Mouse (Mus musculus) heart, postnatal 0 days (tissue): ENCODE results near the gene Zfr2. TPM values are rescaled to one million over a fixed set of nuclear protein-coding genes. Genes with fewer than 3 reads are reported as not detected.
"Not testable (repeated sequence)": the region's sequence is repeated elsewhere in the genome, so short reads cannot be mapped to it uniquely, and the experiment has no call there.

Experiments used
- ATAC-seq: fragments of 200-750 bp; cut with Nextera tagmentation; 2 replicates; pipeline ENCODE4 v1.8.0; 2017; ENCODE audit warnings: low read depth, moderate number of reproducible peaks, moderate library complexity; ENCODE audit not compliant: insufficient read depth
- DNase-seq: peaks from one replicate; pipeline ENCODE4 v3.0.0-alpha.2; 2016; ENCODE audit warnings: low spot score
- H3K27ac ChIP-seq: fragments of 300-500 bp; sonication (generic); 2 replicates; pipeline ENCODE4 v1.5.1; 2014; ENCODE audit warnings: low read depth, mild to moderate bottlenecking
- H3K27me3 ChIP-seq: fragments of 300-500 bp; sonication (generic); 2 replicates; pipeline ENCODE4 v1.6.1; 2014; ENCODE audit warnings: low read length, mixed read lengths; ENCODE audit not compliant: control insufficient read depth, insufficient read depth
- H3K36me3 ChIP-seq: fragments of 300-500 bp; sonication (generic); replicated peaks from 2 replicates; pipeline ENCODE4 v1.6.1; 2014; ENCODE audit warnings: low read length, mixed read lengths; ENCODE audit not compliant: control insufficient read depth, insufficient read depth
- H3K4me1 ChIP-seq: fragments of 300-500 bp; sonication (generic); 2 replicates; pipeline ENCODE4 v1.6.1; 2014; ENCODE audit warnings: antibody characterized with exemption; ENCODE audit not compliant: control insufficient read depth, insufficient read depth
- H3K4me2 ChIP-seq: fragments of 300-500 bp; sonication (generic); 2 replicates; pipeline ENCODE4 v1.6.1; 2014; ENCODE audit warnings: low read depth, mild to moderate bottlenecking, low read length, moderate library complexity
- H3K4me3 ChIP-seq: fragments of 300-500 bp; sonication (generic); 2 replicates; pipeline ENCODE4 v1.5.1; 2014; ENCODE audit warnings: low read depth, low read length
- H3K9ac ChIP-seq: fragments of 300-500 bp; sonication (generic); replicated peaks from 2 replicates; pipeline ENCODE4 v1.6.1; 2014; ENCODE audit warnings: low read depth, low read length, mixed read lengths
- H3K9me3 ChIP-seq: fragments of 300-500 bp; sonication (generic); replicated peaks from 2 replicates; pipeline ENCODE4 v1.6.1; 2016; ENCODE audit warnings: low read length; ENCODE audit not compliant: control insufficient read depth
- CTCF ChIP-seq: IDR thresholded peaks from 2 replicates; pipeline ENCODE4 v1.5.1; 2016; ENCODE audit warnings: antibody characterized with exemption, control low read depth, low read depth
- EP300 ChIP-seq: IDR thresholded peaks from 2 replicates; pipeline ENCODE4 v1.6.1; 2016; ENCODE audit warnings: antibody characterized with exemption, low read depth
- WGBS: fragments of 180-500 bp; shearing (Covaris S2); extraction: QIAGEN DNeasy Blood & Tissue Kit; methylation state at CpG from one replicate; pipeline ENCODE4 v1.1.7; 2014; 5-methylcytosine and 5-hydroxymethylcytosine counted together
- polyA plus RNA-seq: library from polyadenylated mRNA; unstranded; fragments of >200 nt; fragmentation: Nextera tagmentation; extraction: Ambion mirVana; gene quantifications from 2 replicates; pipeline ENCODE4 v1.2.1, GENCODE M21; 2015
- total RNA-seq: library from RNA; depleted of rRNA; stranded (reverse); fragments of >200 nt; gene quantifications from 2 replicates; pipeline ENCODE4 v1.2.3, GENCODE M21; 2014; ENCODE audit warnings: low replicate concordance

Zfr2 gene
- total and polyA plus RNA-seq, 2 experiments from 2014 or later = 2.2 to 10.2 TPM

- Histone ChIP-seq H3K27me3 (0 out of 2 replicates have a peak, but pooled peaks cover 3% of the 10 kb centered on the region), H3K27ac (peak overlapping the region; percentile 98), H3K4me2 (no peak overlapping the region), H3K9me3 (no peaks in the 10 kb centered on the region), H3K36me3 (no peaks in the 10 kb centered on the region), H3K4me1 (peaks cover 26% of the 10 kb centered on the region), H3K9ac (no peak overlapping the region), H3K4me3 (no peak overlapping the region)
- no peak for TF ChIP-seq EP300
- no peak for TF ChIP-seq CTCF
- ATAC-seq = no peak
- DNase-seq = peak; percentile 4
- 48% methylated on average over 4 of the region's 4 CpGs for WGBS
Observed at GRCm38 (mm10) chr10:81204137-81204536, 28.8 kb upstream of the Zfr2 start.

DNA sequence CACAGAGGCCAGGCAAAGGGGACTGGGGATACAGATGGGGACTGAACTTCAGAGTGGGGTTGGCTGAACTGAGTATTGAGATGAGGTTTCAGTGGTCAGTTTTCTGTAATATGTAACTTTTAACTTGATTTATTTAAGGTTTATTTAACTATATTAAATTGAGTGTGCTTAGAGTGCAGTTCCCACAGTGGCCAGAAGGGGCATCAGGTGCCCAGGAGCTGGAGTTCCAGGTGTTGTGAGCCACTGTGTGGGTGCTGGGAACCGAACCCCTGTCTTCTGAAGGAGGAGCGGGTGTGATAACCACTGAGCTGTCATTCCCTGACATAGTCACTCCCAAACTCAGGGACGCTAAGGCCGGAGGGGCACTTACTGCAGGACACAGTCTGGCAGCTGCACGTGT, 22.8 kb upstream of the Zfr2 start:
- H3K27me3 ChIP-seq = 0 out of 2 replicates have a peak, but pooled peaks cover 3% of the 10 kb centered on the region
- DNase-seq = no peak
- no peaks in the 10 kb centered on the region for H3K9me3 ChIP-seq
- H3K27ac ChIP-seq = no peak overlapping the region
- H3K4me1 ChIP-seq = no peaks in the 10 kb centered on the region
- peak; percentile 40 for TF ChIP-seq CTCF
- no peak for TF ChIP-seq EP300
- no peak for ATAC-seq
- H3K4me2 ChIP-seq = no peak overlapping the region
- H3K36me3 ChIP-seq = no peaks in the 10 kb centered on the region
- 92% methylated on average over 5 of the region's 5 CpGs for WGBS
- H3K4me3 ChIP-seq = no peak overlapping the region
- no peak overlapping the region for H3K9ac ChIP-seq

DNA sequence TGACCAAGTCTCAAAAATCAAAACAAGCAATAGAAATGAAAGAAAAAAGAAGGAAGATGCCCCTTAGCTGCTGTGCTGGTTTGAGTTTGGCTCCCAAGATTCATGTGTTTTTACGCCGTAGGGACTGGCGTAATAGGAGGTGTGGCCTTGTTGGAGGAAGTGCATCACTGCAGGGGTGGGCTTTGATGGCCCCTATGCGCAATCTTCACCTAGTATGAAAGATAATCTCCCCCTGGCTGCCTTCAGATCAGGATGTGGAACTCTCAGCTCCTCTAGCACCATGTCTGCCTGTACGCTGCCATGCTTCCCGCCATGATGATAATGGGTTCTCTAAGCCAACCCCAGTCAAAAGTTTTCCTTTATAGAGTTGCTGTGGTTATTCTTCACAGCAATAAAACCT, 16.7 kb upstream of the Zfr2 start:
- Histone ChIP-seq H3K27ac (no peak overlapping the region), H3K4me1 (no peaks in the 10 kb centered on the region), H3K9ac (no peak overlapping the region), H3K4me3 (no peak overlapping the region), H3K4me2 (no peak overlapping the region), H3K36me3 (no peaks in the 10 kb centered on the region), H3K27me3 (no peaks in the 10 kb centered on the region), H3K9me3 (no peaks in the 10 kb centered on the region)
- ATAC-seq (no peak), DNase-seq (no peak)
- no peak for TF ChIP-seq CTCF
- 82% methylated on average over 6 of the region's 6 CpGs for WGBS

DNA sequence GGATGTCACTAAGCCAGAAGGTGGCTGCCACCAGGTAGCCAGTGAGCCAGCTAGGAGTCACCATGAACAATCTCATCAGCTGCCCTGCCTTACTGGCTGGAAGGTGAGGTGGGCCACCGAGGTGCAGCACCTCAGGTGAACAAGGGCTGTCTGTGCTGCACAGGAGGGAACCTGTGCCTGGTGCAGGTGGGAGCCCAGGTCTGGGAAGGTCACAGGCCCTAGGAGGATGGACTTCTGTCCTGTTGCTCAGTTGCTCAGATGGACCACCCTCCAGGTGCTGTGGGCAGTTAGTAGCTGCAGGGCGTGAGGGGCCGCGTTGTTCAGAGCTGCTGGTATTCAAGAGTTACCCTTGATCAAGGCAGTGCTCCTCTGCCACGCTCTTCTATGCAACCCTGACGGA, 16.1 kb upstream of the Zfr2 start:
- no peak overlapping the region for H3K27ac ChIP-seq
- H3K4me1 ChIP-seq = no peaks in the 10 kb centered on the region
- ATAC-seq (no peak), DNase-seq (no peak)
- H3K4me2 ChIP-seq = no peak overlapping the region
- H3K36me3 ChIP-seq = no peaks in the 10 kb centered on the region
- 79% methylated on average over 6 of the region's 6 CpGs for WGBS
- no peaks in the 10 kb centered on the region for H3K27me3 ChIP-seq
- H3K9me3 ChIP-seq = no peaks in the 10 kb centered on the region
- TF ChIP-seq EP300 (no peak), CTCF (no peak)
- H3K9ac ChIP-seq = no peak overlapping the region
- H3K4me3 ChIP-seq = no peak overlapping the region

DNA sequence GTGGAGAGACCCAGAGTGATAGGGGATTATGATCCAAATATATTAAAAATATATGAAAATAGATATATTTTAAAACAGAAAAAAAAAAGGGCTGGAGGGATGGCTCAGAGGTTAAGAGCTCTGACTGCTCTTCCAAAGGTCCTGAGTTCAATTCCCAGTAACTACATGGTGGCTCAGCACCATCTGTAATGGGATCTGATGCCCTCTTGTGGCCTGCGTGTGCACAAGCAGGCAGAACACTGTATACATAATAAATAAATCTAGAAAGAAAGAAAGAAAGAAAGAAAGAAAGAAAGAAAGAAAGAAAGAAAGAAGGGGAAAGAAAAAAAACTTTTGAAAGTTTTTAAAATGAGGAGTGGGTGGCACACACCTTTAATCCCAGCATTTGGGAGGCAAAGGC, 15.7 kb upstream of the Zfr2 start:
- 6% methylated on average over 1 of the region's 1 CpGs for WGBS
- H3K9ac ChIP-seq, H3K4me2 ChIP-seq, H3K36me3 ChIP-seq, H3K27ac ChIP-seq, H3K4me3 ChIP-seq, ATAC-seq, H3K4me1 ChIP-seq, DNase-seq, H3K27me3 ChIP-seq, H3K9me3 ChIP-seq: not testable (repeated sequence)
- TF ChIP-seq CTCF = peak; percentile 61

DNA sequence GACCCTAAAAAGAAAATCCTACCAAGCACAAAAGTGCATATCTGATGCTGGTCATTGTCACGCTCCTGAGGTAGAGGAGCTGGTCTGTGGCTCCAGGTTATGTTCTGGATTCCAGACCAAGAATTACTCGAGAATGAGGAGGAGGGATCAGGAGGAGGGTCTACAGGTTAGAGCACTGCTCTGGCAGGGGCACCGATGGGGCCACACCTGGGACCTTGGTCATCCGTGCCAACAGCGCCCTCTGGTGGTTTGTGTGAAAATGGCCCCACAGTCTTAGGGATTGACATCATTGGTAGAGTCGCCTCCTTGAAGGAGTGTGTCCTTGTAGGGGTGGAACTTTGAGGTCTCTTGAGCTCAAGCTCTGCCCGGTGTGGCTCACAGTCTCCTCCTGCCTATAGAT, 15.0 kb upstream of the Zfr2 start:
- 20% methylated on average over 7 of the region's 7 CpGs for WGBS
- ATAC-seq (peak; percentile 64; the same call in 1 of the 2 replicates), DNase-seq (no peak)
- Histone ChIP-seq H3K4me2 (no peak overlapping the region), H3K4me1 (no peaks in the 10 kb centered on the region), H3K9me3 (no peaks in the 10 kb centered on the region), H3K27me3 (no peaks in the 10 kb centered on the region), H3K4me3 (no peak overlapping the region), H3K36me3 (no peaks in the 10 kb centered on the region), H3K27ac (no peak overlapping the region), H3K9ac (no peak overlapping the region)
- peak; percentile 79 for TF ChIP-seq CTCF
- TF ChIP-seq EP300 = no peak
